Mouse (Mus musculus): ENCODE measurements around the gene Casr.

DNA sequence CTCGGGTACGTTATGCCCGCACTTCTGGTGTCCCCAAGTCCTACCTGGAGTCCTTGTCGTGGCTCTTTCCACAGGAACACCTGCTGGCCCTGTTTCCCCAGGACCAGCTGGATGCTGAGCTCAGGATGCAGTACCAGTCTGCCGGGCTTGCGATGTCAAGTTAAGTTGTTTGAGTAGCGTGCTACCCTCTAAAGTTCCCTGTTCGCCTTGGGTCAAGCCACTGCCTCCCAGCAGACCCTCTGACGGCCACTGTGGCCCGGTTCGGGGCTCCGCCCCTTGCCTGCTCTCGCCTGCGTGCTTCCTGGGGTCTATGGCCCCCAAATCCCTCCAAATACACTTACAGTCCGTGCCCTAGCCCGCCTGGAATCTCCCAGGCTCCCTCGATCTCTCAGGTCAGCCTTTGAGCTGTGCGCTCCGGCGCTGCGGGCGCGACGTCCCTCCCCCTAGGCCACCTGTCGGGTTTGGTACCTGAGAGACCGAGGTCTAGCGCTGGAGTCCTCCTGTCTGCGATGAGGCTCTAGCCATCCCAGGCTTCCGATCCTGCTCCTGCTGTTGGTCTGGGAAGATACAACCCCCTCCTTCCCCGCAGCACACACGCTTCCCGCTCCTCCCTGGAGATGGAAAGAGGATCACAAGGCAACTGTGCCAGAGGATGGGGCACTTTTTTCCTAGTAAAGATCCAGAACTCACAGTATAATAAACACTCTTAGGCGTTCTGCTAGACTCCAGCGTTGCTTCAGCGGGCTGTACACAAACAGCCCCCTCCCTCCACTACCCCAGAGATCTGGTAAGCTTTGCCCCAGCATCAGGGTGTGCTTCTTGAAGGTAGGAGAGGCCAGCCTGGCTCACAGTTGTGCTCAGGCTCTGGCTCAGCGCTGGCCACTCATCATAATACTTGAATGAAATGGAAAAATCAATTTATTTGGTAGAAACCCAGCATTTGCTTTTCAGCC is at the start of gene Casr:
- TF ChIP-seq CTCF (IDR thresholded peaks at IDR 0.05; ENCODE audit: low read depth) (no peak), EP300 (optimal IDR thresholded peaks at IDR 0.05) (no peak)

Data from stomach, postnatal 0 days (tissue).